Mouse (Mus musculus): ENCODE results near the gene Gpat3.

The Gpat3 gene

GRCm38 (mm10) chr5:100845485-100845847 lies at the start of gene Gpat3:
TSS of gene Gpat3 (plus strand) at chr5:100845713.
- no peak for DNase-seq (ENCODE audit: extremely low read depth, low read depth, low spot score)

DNA sequence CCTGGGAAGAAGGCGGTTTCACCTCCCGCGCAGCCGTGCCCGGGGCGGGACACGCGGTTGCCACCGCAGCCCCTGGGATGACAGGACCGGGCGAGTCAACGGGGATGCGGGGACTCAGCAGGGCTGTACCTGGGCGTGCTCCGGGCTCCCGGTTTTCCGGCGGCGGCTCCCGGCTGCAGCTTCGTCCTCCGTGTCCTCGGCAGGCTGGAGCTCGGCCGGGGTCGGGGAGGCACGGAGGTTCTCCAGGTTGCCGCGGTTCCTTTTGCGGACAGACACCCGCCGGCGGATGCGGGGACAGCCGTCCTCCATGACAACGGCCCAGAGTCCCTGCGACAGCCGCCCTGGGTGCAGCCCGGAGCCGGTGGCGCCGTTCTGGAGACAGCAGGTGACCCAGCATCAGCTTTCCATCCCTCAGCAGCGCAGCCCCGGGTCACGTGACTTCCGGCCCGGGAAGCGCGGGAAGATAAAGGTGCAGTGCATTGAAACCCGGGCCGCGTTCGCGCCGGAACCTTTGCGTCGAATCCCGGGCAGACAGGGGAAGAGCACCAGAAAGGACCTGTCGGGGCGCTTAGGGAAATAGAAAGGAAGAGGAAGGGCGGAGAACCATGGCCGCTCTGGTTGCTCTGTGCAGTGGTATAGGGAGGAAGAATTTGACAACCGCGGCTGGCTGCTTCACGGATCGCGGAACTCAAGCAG lies 47.2 kb upstream of the Gpat3 start, which contains the start of the genes Helq and Mrps18c:
Gene Helq, minus strand, starts transcription at position 434 of the 696 bp plus-strand sequence.
Gene Mrps18c, plus strand, starts transcription at position 463 of the 696 bp plus-strand sequence.
- no peak for DNase-seq (ENCODE audit: extremely low read depth, low read depth, low spot score)

DNA sequence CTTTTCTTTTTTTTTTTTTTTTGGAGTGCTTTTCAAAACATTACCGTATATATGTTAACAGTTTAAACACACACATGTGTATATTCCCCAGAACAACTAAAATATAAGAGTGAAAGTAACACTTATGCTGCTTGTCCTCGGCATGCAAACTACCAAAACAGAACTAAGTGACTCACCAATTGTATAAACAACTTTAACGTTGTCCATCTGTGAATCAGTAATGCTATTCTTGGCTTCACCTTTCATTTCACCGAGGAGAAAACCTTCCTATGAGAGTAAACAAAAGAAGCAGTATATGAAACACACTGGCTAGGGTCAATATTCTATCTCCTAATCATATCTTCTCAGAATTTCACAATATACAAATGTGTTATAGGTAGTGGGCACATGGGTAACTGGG lies 27.2 kb upstream of the Gpat3 start:
- no peak for DNase-seq (ENCODE audit: extremely low read depth, low read depth, low spot score)

GRCm38 (mm10) chr5:100819568-100820480 lies 25.7 kb upstream of the Gpat3 start:
- no peak for DNase-seq (ENCODE audit: extremely low read depth, low read depth, low spot score)

DNA sequence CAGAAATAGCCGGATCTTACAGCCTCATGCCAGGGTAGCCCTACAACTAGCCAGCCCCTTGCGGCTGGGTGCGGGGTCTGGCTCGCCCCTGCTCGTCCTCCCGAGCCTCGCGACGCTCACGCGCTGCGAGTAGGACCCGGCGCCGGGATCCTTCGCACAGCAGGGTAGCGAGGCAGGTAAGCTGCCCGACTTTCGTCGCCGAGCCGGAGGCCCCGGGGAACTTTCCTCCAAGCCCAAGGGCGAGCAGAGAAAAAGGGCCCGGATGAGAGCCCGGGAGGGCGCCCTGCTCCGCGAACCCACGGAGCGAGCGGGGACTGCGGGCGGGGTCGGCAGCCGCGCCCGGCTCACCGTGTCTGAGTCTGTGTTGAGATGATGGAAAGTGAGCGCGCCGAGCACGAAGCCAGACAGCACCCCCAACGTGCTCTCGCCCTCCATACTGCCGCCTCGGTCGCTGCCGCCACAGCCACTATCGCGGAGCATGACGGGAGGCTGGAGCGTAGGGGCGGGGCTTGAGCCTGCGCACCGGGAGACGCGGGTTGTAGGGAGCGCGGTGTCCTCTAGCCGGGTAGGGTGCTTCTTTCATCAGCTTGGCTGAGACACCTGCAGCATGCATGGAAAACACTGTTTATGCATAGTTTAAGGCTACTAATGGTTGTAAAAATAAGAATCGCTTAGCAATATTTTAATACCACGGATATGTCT lies 24.9 kb upstream of the Gpat3 start, which contains the start of gene Abraxas1:
Gene Abraxas1, minus strand, starts transcription at position 483 of the 702 bp plus-strand sequence.
- no peak for DNase-seq (ENCODE audit: extremely low read depth, low read depth, low spot score)

GRCm38 (mm10) chr5:100821375-100821774 lies 24.1 kb upstream of the Gpat3 start:
- DNase-seq (ENCODE audit: extremely low read depth, low read depth, low spot score) = no peak

- DNase-seq (ENCODE audit: extremely low read depth, low read depth, low spot score) = no peak
Observed at GRCm38 (mm10) chr5:100822826-100823225, 22.7 kb upstream of the Gpat3 start.

DNA sequence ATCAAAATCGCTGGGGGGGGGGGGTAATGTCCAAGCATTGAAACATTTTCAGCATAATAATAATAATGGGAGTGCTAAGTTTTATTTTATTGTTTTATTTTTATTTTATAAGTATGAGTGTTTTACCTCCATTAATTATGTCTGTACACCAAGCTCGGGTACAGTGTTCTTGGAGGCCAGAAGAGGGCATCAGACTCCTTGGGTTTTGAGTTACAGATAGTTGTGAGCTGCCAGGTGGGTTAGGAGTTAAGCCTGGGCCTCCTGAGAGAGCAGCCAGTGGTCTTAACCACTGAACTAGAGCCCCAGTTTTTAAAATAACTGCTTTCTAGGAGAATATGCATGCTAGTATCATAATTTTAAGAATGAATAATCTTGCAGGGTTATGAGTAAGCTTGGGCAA lies 19.5 kb upstream of the Gpat3 start:
- no peak for DNase-seq (ENCODE audit: extremely low read depth, low read depth, low spot score)

DNA sequence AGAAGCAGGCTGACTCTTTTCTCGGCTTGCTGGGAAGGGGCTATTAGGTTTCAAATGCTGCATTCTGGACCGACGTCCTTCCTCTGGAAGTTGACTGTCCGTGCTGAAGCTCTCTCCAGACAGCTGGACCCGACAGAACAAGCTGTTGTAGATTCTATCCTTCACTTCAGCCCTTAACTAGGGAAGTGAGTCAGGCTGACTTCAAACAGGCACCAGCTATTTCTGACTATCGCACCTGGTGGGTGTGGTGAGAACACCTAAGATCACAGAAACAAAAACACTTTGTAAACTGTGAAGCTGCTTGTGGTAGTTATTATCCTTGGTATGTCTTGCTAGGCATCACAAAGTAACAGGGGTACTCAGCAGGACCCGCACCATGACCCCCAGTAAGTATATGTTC lies 19.0 kb upstream of the Gpat3 start:
- no peak for DNase-seq (ENCODE audit: extremely low read depth, low read depth, low spot score)

- peak; percentile 94 for DNase-seq (ENCODE audit: extremely low read depth, low read depth, low spot score)
Observed at GRCm38 (mm10) chr5:100828701-100829100, 16.8 kb upstream of the Gpat3 start.

GRCm38 (mm10) chr5:100832680-100833079 lies 12.8 kb upstream of the Gpat3 start:
- no peak for DNase-seq (ENCODE audit: extremely low read depth, low read depth, low spot score)

DNA sequence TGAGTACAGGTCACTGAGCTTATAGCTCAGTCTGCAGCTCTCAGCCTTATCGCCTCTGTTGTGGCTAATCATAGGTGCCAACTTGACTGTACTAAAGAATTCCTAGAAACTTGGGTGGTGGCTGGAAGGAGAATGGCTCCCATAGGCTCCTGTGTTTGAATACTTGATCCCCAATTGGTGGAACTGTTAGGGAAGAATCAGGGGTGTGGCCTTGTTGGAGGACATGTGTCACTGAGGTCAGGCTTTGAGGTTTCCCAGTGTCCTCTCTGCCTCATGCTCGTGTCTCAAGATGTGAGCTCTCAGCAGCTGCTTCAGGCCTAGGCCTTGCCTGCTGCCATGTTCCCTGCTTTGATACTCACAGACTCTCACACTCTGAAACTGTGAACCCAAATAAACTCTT lies 11.7 kb upstream of the Gpat3 start:
- DNase-seq (ENCODE audit: extremely low read depth, low read depth, low spot score) = no peak

DNA sequence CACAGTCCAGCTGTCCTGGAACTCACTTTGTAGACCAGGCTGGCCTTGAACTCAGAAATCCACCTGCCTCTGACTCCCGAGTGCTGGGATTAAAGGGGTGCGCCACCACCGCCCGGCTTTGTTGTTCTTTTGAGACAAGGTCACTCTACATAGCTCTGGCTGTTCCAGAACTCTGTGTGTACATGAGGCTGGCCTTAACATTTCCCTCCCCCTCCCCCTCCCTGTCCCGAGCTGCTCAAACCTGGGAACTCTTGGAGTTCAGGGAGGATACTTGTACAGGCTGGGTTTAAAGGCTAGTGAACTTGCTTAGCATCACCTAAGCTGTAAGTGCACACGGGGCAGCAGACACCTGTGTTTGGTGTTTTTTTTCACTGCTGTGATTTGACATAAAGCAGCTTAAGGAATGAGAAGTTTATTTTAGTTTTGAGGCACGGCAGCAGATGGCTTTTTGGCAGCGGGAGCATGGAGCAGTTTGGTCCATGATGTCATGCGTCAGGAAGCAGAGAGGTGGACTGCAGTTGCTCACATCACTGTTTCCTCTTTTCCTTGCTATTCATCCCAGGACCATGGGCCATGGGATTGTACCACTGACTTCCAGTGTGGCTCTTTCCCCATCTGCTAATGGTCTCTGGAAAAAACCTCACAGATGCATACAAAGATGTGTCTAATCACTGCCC lies 9.5 kb upstream of the Gpat3 start:
- DNase-seq (ENCODE audit: extremely low read depth, low read depth, low spot score) = no peak

- no peak for DNase-seq (ENCODE audit: extremely low read depth, low read depth, low spot score)
Observed at GRCm38 (mm10) chr5:100837907-100838306, 7.6 kb upstream of the Gpat3 start.

GRCm38 (mm10) chr5:100844485-100844884 lies 1.0 kb upstream of the Gpat3 start:
- no peak for DNase-seq (ENCODE audit: extremely low read depth, low read depth, low spot score)

GRCm38 (mm10) chr5:100845848-100846598 lies 510 bp downstream of the Gpat3 start:
- no peak for DNase-seq (ENCODE audit: extremely low read depth, low read depth, low spot score)

GRCm38 (mm10) chr5:100846599-100846920 lies 1.0 kb downstream of the Gpat3 start:
- DNase-seq (ENCODE audit: extremely low read depth, low read depth, low spot score) = no peak

DNA sequence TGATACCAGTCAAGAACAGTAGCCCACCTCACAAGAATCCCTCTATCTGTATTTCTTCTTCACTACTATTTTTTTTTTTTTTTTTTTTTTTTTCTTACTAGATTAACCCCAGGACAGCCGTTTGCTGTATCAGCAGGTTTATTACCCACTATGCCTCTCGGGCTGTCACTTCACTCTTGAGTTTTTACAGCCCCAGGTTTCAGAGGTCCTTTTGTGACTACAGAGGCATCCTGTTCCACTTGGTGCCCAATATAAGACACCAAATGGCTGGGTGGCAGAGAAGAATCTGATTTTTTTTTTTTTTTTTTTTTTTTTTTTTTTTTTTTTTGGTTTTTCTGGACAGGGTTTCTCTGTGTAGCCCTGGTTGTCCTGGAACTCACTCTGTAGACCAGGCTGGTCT lies 1.6 kb downstream of the Gpat3 start:
- DNase-seq (ENCODE audit: extremely low read depth, low read depth, low spot score) = no peak

GRCm38 (mm10) chr5:100853963-100854362 lies 8.4 kb downstream of the Gpat3 start:
- DNase-seq (ENCODE audit: extremely low read depth, low read depth, low spot score) = no peak

DNA sequence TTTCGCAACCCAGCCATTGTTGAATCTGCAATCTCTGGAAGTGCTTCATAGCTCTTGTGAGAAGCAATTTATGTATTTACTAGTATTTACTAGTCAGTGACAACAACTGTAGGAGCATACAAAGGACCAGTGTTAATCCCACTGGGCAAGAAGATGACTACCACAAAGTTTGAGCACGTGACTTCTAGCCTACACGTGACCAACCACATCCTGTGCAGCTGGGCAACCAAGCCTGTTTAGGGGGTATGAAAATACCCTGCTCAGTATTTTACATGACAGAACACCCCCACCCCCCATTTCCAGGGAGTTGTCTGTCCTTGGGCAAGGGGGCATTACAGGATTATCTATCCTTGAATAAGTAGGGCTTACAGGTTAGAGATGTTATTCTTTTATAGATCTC lies 11.0 kb downstream of the Gpat3 start:
- DNase-seq (ENCODE audit: extremely low read depth, low read depth, low spot score) = no peak
